Mouse (Mus musculus) spleen, adult 18-20 months (tissue): ENCODE measurements around the gene Xdh.

ENCODE experiments used
- DNase-seq, 2 experiments: peaks; one replicate each; pipeline ENCODE4 v3.0.0; 2022; ENCODE audit warnings: mixed read lengths in 2 of 2

Gene Xdh

GRCm38 (mm10) chr17:73950062-73950735 is at the start of gene Xdh:
Gene Xdh, minus strand, starts transcription at chr17:73950196.
- peak in 1 of 2 experiments; percentile 11 for DNase-seq

GRCm38 (mm10) chr17:73995907-73996645 is 46.1 kb upstream of the Xdh start:
- DNase-seq = no peak

GRCm38 (mm10) chr17:73991264-73991663 is 41.3 kb upstream of the Xdh start:
- no peak for DNase-seq

GRCm38 (mm10) chr17:73986571-73986970 is 36.6 kb upstream of the Xdh start:
- no peak for DNase-seq

- no peak for DNase-seq
Observed at GRCm38 (mm10) chr17:73985936-73986335, 35.9 kb upstream of the Xdh start.

- DNase-seq = no peak
Observed at GRCm38 (mm10) chr17:73984508-73984907, 34.5 kb upstream of the Xdh start.

GRCm38 (mm10) chr17:73982871-73983270 is 32.9 kb upstream of the Xdh start:
- no peak for DNase-seq

- DNase-seq = no peak
Observed at GRCm38 (mm10) chr17:73976066-73976465, 26.1 kb upstream of the Xdh start.

GRCm38 (mm10) chr17:73972648-73973047 is 22.7 kb upstream of the Xdh start:
- no peak for DNase-seq

GRCm38 (mm10) chr17:73971291-73971690 is 21.3 kb upstream of the Xdh start:
- DNase-seq = no peak

GRCm38 (mm10) chr17:73970361-73971027 is 20.5 kb upstream of the Xdh start:
- peak in 1 of 2 experiments; percentile 16 for DNase-seq

- no peak for DNase-seq
Observed at GRCm38 (mm10) chr17:73964856-73965255, 14.9 kb upstream of the Xdh start.

- DNase-seq = no peak
Observed at GRCm38 (mm10) chr17:73962628-73963043, 12.6 kb upstream of the Xdh start.

- DNase-seq = no peak
Observed at GRCm38 (mm10) chr17:73961801-73962403, 11.9 kb upstream of the Xdh start.

GRCm38 (mm10) chr17:73960745-73961144 is 10.7 kb upstream of the Xdh start:
- DNase-seq = no peak

- DNase-seq = peak; percentile 12 to 23
Observed at GRCm38 (mm10) chr17:73952103-73952521, 2.1 kb upstream of the Xdh start.

GRCm38 (mm10) chr17:73950970-73951369 is 974 bp upstream of the Xdh start:
- no peak for DNase-seq

GRCm38 (mm10) chr17:73949498-73949897 is 498 bp downstream of the Xdh start:
- no peak for DNase-seq

GRCm38 (mm10) chr17:73948801-73949200 is 1.2 kb downstream of the Xdh start:
- DNase-seq = no peak

- DNase-seq = no peak
Observed at GRCm38 (mm10) chr17:73948039-73948438, 2.0 kb downstream of the Xdh start.

- DNase-seq = no peak
Observed at GRCm38 (mm10) chr17:73946856-73947255, 3.1 kb downstream of the Xdh start.

- no peak for DNase-seq
Observed at GRCm38 (mm10) chr17:73944661-73945060, 5.3 kb downstream of the Xdh start.

GRCm38 (mm10) chr17:73942268-73942962 is 7.6 kb downstream of the Xdh start:
- DNase-seq = peak in 1 of 2 experiments; percentile 12
